Mouse (Mus musculus) 3T3-L1 (cell line): Measurements from ENCODE around the gene Fer.

Experiments
- DNase-seq: peaks from one replicate; pipeline ENCODE4 v3.0.0-alpha.2; 2015; ENCODE audit warnings: low read depth, low spot score

Gene Fer

DNA sequence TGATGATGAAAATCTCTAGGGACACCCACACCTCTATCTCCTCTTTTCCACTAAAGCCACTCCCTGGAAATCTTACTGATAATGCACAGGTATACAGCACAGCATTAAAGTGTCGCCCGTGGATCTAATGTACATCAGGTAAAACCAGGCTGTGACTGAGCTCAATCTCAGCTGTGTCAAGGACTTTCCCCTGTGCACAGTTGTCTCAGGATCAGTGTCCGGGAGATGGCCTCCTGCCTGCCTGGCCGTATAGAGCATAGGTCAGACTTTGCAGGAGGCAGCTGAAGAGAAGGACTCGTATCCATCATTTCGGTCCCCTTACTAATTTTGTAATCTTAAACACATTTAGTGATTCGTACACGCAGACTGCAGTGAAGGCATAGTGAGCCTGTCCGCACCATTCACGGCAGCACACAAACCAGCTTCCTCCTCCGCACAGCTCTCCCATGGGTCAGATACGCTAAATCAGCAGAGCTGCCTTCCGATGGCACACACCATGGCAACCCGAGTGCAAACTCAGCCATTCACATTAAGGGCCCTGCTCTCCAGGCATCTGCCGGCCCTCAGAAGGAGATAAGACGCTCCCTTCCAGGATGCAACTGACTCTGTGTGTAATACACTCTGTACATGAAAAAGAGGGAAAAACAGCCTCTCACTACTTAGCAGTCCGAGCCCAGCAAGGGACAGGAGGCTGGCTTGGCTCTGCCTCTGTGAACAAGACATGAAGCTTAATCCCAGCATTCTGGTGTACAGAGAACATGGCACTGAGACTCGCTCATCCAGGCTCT is 277.4 kb downstream of the Fer start:
- no peak for DNase-seq

- DNase-seq, result no peak
Observed at GRCm38 (mm10) chr17:64141856-64142255, 279.0 kb downstream of the Fer start.

GRCm38 (mm10) chr17:64146409-64146808 is 283.5 kb downstream of the Fer start:
- DNase-seq, result no peak

GRCm38 (mm10) chr17:64150717-64151116 is 287.9 kb downstream of the Fer start:
- no peak for DNase-seq

- DNase-seq, result peak; percentile 55
Observed at GRCm38 (mm10) chr17:64167731-64168130, 304.9 kb downstream of the Fer start.

DNA sequence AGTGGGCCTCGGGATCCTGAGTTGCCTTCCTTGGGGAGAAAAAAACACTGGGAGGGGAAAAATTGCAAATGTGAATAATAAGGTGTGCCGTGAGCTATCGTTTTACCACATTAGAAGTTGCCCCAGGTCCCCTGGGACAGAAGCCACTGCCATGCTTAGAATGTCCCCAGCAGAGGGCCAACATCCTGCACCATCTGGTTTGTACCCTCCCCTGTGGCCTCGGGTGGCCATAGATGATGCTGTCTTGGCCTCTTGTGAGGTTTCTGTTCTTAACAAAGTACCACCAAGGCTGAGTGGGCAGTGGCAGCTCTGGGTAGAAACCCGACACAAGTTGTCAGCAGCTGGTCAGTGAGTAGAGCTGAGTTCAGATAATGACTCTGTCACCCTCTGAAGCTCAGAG is 307.2 kb downstream of the Fer start:
- DNase-seq, result no peak

DNA sequence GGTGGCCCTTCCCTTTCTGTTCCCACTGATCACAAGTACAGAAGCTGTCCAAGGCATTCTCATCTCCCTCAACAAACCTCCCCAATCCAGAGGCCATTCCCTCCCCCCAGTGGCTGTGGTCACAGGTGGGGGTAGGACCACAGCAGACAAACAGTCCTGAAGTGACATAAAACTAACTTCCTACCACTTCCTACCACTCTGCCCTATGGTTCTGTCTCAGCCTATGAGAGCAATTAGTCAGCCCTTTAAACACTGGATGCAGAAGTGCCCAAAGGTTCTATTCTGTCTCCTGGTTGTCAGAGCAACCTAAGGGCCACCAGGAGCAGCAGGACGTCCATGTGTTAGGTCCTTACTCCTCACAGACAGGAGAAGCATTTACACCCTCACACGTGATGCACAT is 309.6 kb downstream of the Fer start:
- DNase-seq, result no peak

DNA sequence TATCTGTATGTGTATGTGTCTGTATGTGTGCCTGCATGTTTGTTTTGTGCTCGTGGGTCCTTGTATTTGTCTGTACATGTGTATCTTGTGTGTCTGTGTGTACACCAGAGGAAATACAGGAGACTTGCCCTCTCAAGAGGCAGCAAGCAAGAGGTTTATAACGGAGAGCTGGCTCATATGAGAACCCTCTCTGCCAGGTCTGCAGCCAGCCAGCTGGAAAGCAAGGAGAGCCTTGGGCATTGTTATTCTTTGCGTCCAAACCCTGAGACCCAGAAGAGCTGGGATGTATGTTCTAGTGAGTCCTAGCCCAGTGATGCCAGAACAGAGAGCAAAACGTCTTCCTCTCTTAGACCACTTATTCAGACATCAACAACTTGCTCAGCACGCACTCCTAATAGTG is 317.7 kb downstream of the Fer start:
- DNase-seq, result no peak

DNA sequence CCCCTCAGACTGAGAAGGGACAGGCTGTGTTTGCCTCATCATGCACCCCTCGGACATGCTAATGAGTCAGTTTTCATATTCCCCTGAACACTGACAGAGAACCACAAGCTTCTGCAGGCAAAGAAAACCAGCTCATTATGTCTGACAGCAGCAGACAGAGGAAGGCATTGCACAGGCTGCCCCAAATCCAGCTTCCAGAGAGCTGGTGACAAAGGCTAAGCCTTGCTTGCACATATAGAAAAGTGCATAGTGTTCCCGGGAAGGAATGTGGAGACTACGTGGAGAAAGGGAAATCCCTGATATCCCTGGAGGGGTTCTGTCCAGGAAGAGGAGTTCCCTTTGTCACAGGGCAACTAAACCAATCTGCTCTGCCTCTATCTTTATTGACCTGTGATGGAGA is 318.4 kb downstream of the Fer start:
- no peak for DNase-seq

- DNase-seq, result no peak
Observed at GRCm38 (mm10) chr17:64182599-64182998, 319.7 kb downstream of the Fer start.

DNA sequence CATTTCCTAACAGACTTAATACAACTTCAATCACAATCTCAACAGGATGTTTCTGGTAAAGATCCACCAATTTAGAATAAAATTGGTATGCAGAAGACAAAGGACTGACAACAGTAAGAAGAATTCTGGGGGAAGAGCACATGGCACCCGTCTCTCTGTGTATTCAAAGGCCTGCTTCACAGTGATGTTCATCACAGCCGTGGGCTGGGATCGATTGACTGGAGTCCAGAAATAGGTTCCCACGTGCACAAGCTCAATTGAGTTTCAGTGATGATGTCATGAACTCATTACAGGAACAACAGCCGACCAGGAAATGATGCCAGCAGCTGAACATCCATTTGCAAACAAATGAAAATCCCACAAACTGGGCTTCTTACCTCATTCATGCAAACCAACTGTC is 320.3 kb downstream of the Fer start:
- DNase-seq, result no peak
